In genomic region chr9:97013698-97014097, GRCm38 (mm10) we compare ENCODE assay signal across 11 mouse cellular contexts. TPM values are rescaled to one million over a fixed set of nuclear protein-coding genes. Genes with fewer than 3 reads are reported as not detected.
A peak's percentile ranks its signal among the peaks of the same experiment; 100 is the strongest.
DNase-seq lines count a peak whose midpoint lies in the region; ATAC-seq and TF ChIP-seq lines count a peak whose summit lies in the region.
"Had no signal": no experiment of that assay in that cellular context is flagged by ENCODE, and none has a peak within 500 bp of the region (broad histone marks: within the 10 kb centered on the region; RNA-seq: fewer than 3 reads in every experiment).

No protein-coding gene starts in this region.

- no peaks in the 10 kb centered on the region for H3K27me3 ChIP-seq in heart, embryonic 16.5 days (ENCODE audit: control insufficient read depth, insufficient read depth, low read length)
- peaks cover 9% of the 10 kb centered on the region for H3K27me3 ChIP-seq in embryonic facial prominence, embryonic 10.5 days (replicated peaks; ENCODE audit: low read depth, poor library complexity, severe bottlenecking)
- no peaks in the 10 kb centered on the region for H3K27me3 ChIP-seq in hindbrain, embryonic 15.5 days
- no peaks in the 10 kb centered on the region for H3K27me3 ChIP-seq in midbrain, embryonic 13.5 days
- H3K27me3 ChIP-seq in stomach, postnatal 0 days (ENCODE audit: control insufficient read depth, insufficient read depth, low read length) = peaks cover 3% of the 10 kb centered on the region; the same call in 1 of the 2 replicates
- no peaks in the 10 kb centered on the region for H3K27me3 ChIP-seq in intestine, embryonic 16.5 days (replicated peaks; ENCODE audit: control insufficient read depth, insufficient read depth, low read length)

- TF ChIP-seq CTCF in stomach, postnatal 0 days (IDR thresholded peaks at IDR 0.05; ENCODE audit: low read depth) = no peak

- H3K9ac ChIP-seq in heart, embryonic 16.5 days (ENCODE audit: low read length) = no peak overlapping the region; the same call in 1 of the 2 replicates
- H3K9ac ChIP-seq in hindbrain, embryonic 15.5 days = no peak overlapping the region
- peak overlapping the region; percentile 49; the same call in 1 of the 2 replicates for H3K9ac ChIP-seq in midbrain, embryonic 13.5 days (replicated peaks)
- H3K9ac ChIP-seq in stomach, postnatal 0 days (ENCODE audit: low read length) = no peak overlapping the region
- H3K9ac ChIP-seq in intestine, embryonic 16.5 days (ENCODE audit: low read depth, low read length) = no peak overlapping the region
- H3K9ac ChIP-seq: embryonic facial prominence, embryonic 15.5 days had no signal

- H3K27ac ChIP-seq in heart, embryonic 16.5 days (ENCODE audit: low read length) = peak overlapping the region; percentile 74
- peak overlapping the region; percentile 71; the same call in 1 of the 2 replicates for H3K27ac ChIP-seq in embryonic facial prominence, embryonic 10.5 days (replicated peaks)
- H3K27ac ChIP-seq in hindbrain, embryonic 15.5 days (replicated peaks) = peak overlapping the region; percentile 43; the same call in 1 of the 2 replicates
- peak overlapping the region; percentile 85 for H3K27ac ChIP-seq in midbrain, embryonic 13.5 days
- no peak overlapping the region for H3K27ac ChIP-seq in stomach, postnatal 0 days (replicated peaks)
- no peak overlapping the region for H3K27ac ChIP-seq in intestine, embryonic 16.5 days (ENCODE audit: low read length)
- H3K27ac ChIP-seq: embryonic facial prominence, embryonic 15.5 days had no signal

- intact Hi-C loops in left cerebral cortex, postnatal 25 days (cut with DNase I) = no loop called here

- H3K4me3 ChIP-seq in heart, embryonic 16.5 days (ENCODE audit: low read length) = no peak overlapping the region
- no peak overlapping the region for H3K4me3 ChIP-seq in embryonic facial prominence, embryonic 10.5 days
- no peak overlapping the region for H3K4me3 ChIP-seq in hindbrain, embryonic 15.5 days
- H3K4me3 ChIP-seq in midbrain, embryonic 13.5 days (replicated peaks) = no peak overlapping the region
- no peak overlapping the region for H3K4me3 ChIP-seq in stomach, postnatal 0 days (ENCODE audit: low read depth, low read length)
- no peak overlapping the region for H3K4me3 ChIP-seq in intestine, embryonic 16.5 days (ENCODE audit: low read length)
- H3K4me3 ChIP-seq: embryonic facial prominence, embryonic 15.5 days had no signal

- H3K9me3 ChIP-seq in heart, embryonic 16.5 days (replicated peaks; ENCODE audit: control insufficient read depth, low read length) = no peaks in the 10 kb centered on the region; the same call in 1 of the 2 replicates
- no peaks in the 10 kb centered on the region for H3K9me3 ChIP-seq in embryonic facial prominence, embryonic 10.5 days
- peaks cover 6% of the 10 kb centered on the region; the same call in 1 of the 2 replicates for H3K9me3 ChIP-seq in hindbrain, embryonic 15.5 days
- no peaks in the 10 kb centered on the region for H3K9me3 ChIP-seq in midbrain, embryonic 13.5 days
- H3K9me3 ChIP-seq in stomach, postnatal 0 days (ENCODE audit: control insufficient read depth, low read length) = no peaks in the 10 kb centered on the region
- no peaks in the 10 kb centered on the region for H3K9me3 ChIP-seq in intestine, embryonic 16.5 days (ENCODE audit: control insufficient read depth, low read length)
- H3K9me3 ChIP-seq: embryonic facial prominence, embryonic 15.5 days had no signal

- no peak for DNase-seq in heart, adult 9 months (ENCODE audit: low spot score in 2 of 2)
- no peak for DNase-seq in embryonic facial prominence, embryonic 10.5 days (ENCODE audit: low spot score)
- no peak for DNase-seq in stomach, postnatal 0 days (ENCODE audit: low spot score)
- DNase-seq in left cerebral cortex, postnatal 25 days (ENCODE audit: low spot score in 2 of 2) = no peak
- DNase-seq: cerebellum, postnatal 14 days had no signal

- no peak overlapping the region for H3K4me2 ChIP-seq in heart, embryonic 16.5 days (ENCODE audit: low read depth, low read length)
- H3K4me2 ChIP-seq in hindbrain, embryonic 15.5 days = 0 out of 2 replicates have a peak overlapping the region, but pooled peaks have one; percentile 12
- H3K4me2 ChIP-seq in midbrain, embryonic 13.5 days (replicated peaks) = peak overlapping the region; percentile 39
- no peak overlapping the region for H3K4me2 ChIP-seq in stomach, postnatal 0 days (replicated peaks; ENCODE audit: low read depth)
- no peak overlapping the region for H3K4me2 ChIP-seq in intestine, embryonic 16.5 days (ENCODE audit: low read depth, low read length)
- H3K4me2 ChIP-seq: embryonic facial prominence, embryonic 15.5 days had no signal

- H3K4me1 ChIP-seq in heart, embryonic 16.5 days (ENCODE audit: control insufficient read depth, insufficient read depth, low read length) = peaks cover 43% of the 10 kb centered on the region
- peaks cover 82% of the 10 kb centered on the region for H3K4me1 ChIP-seq in embryonic facial prominence, embryonic 10.5 days
- H3K4me1 ChIP-seq in hindbrain, embryonic 15.5 days (replicated peaks) = peaks cover 69% of the 10 kb centered on the region
- peaks cover 78% of the 10 kb centered on the region for H3K4me1 ChIP-seq in midbrain, embryonic 13.5 days (replicated peaks)
- 0 out of 2 replicates have a peak, but pooled peaks cover 2% of the 10 kb centered on the region for H3K4me1 ChIP-seq in stomach, postnatal 0 days (replicated peaks; ENCODE audit: control insufficient read depth, insufficient read depth)
- H3K4me1 ChIP-seq in intestine, embryonic 16.5 days (ENCODE audit: control insufficient read depth, insufficient read depth, low read length) = peaks cover 29% of the 10 kb centered on the region

- no peak for TF ChIP-seq EP300 in stomach, postnatal 0 days (optimal IDR thresholded peaks at IDR 0.05)

- peaks cover 4% of the 10 kb centered on the region; the same call in 1 of the 2 replicates for H3K36me3 ChIP-seq in heart, embryonic 16.5 days (ENCODE audit: control insufficient read depth, insufficient read depth)
- H3K36me3 ChIP-seq in embryonic facial prominence, embryonic 10.5 days (replicated peaks) = peaks cover 38% of the 10 kb centered on the region
- H3K36me3 ChIP-seq in hindbrain, embryonic 15.5 days = no peaks in the 10 kb centered on the region
- H3K36me3 ChIP-seq in midbrain, embryonic 13.5 days = peaks cover 5% of the 10 kb centered on the region; the same call in 1 of the 2 replicates
- no peaks in the 10 kb centered on the region for H3K36me3 ChIP-seq in stomach, postnatal 0 days (ENCODE audit: control insufficient read depth, insufficient read depth, low read length)
- H3K36me3 ChIP-seq in intestine, embryonic 16.5 days (ENCODE audit: control insufficient read depth, insufficient read depth, low read length) = no peaks in the 10 kb centered on the region
- H3K36me3 ChIP-seq: embryonic facial prominence, embryonic 15.5 days had no signal

- whole genome bisulfite sequencing in heart, embryonic 16.5 days = 79% methylated on average over 9 of the region's 9 CpGs
- WGBS in embryonic facial prominence, embryonic 10.5 days = 71% methylated on average over 9 of the region's 9 CpGs
- WGBS in hindbrain, embryonic 15.5 days = 71% methylated on average over 9 of the region's 9 CpGs
- 75% methylated on average over 9 of the region's 9 CpGs for WGBS in midbrain, embryonic 13.5 days
- WGBS in stomach, postnatal 0 days = 85% methylated on average over 9 of the region's 9 CpGs
- 76% methylated on average over 9 of the region's 9 CpGs for WGBS in intestine, embryonic 16.5 days

- ATAC-seq in heart, embryonic 16.5 days (replicated peaks; ENCODE audit: extremely low read depth, insufficient read depth, low FRiP score) = no peak
- no peak for ATAC-seq in hindbrain, embryonic 15.5 days (ENCODE audit: low FRiP score, low read depth)
- ATAC-seq in midbrain, embryonic 13.5 days = no peak
- no peak for ATAC-seq in stomach, postnatal 0 days (ENCODE audit: low FRiP score, low TSS enrichment)
- no peak for ATAC-seq in intestine, embryonic 16.5 days
- ATAC-seq: inflammation-experienced regulatory T-cells, adult 6 months had no signal

RNA-seq across cellular contexts. Expression of gene Spsb4, which starts 4.9 kb away (rescaled TPM):
- 53.2 and 53.7 TPM in 2 replicates for polyA plus RNA-seq in heart, embryonic 16.5 days (2015; fragmentation: Nextera tagmentation; extraction: Ambion mirVana)
- polyA plus RNA-seq in embryonic facial prominence, embryonic 10.5 days (2016; fragmentation: Nextera tagmentation; extraction: Ambion mirVana) = 102 and 123 TPM in 2 replicates
- polyA plus RNA-seq in hindbrain, embryonic 15.5 days (2015; fragmentation: Nextera tagmentation; extraction: Ambion mirVana) = 43.3 and 46.3 TPM in 2 replicates
- polyA plus RNA-seq in midbrain, embryonic 13.5 days (2015; fragmentation: Nextera tagmentation; extraction: Ambion mirVana) = 64.2 and 64.9 TPM in 2 replicates
- polyA plus RNA-seq in stomach, postnatal 0 days (2015; fragmentation: Nextera tagmentation; extraction: Ambion mirVana) = 4.4 and 6.1 TPM in 2 replicates
- polyA plus RNA-seq in intestine, embryonic 16.5 days (2015; fragmentation: Nextera tagmentation; extraction: Ambion mirVana) = 28.7 and 34.0 TPM in 2 replicates
- total RNA-seq in left cerebral cortex, postnatal 25 days (2021) = 1 to 10 TPM; 6.4 to 7.2 TPM

Comparison
In these comparisons a context has a peak if more than half of its experiments do, and no peak if none do; other contexts are left out.
1. H3K27ac ChIP-seq: peak in heart, embryonic 16.5 days (single experiment), embryonic facial prominence, embryonic 10.5 days (single experiment), hindbrain, embryonic 15.5 days (single experiment) and midbrain, embryonic 13.5 days (single experiment); none in stomach, postnatal 0 days (single experiment) and intestine, embryonic 16.5 days (single experiment).
2. H3K4me2 ChIP-seq: peak in hindbrain, embryonic 15.5 days (single experiment) and midbrain, embryonic 13.5 days (single experiment); none in heart, embryonic 16.5 days (single experiment), stomach, postnatal 0 days (single experiment) and intestine, embryonic 16.5 days (single experiment).